In genomic region chr17:15977374-15978031, GRCm38 (mm10) we compare ENCODE assay signal across 11 mouse cellular contexts.
DNase-seq lines count a peak whose midpoint lies in the region; ATAC-seq lines count a peak whose summit lies in the region.
"Had no signal": no experiment of that assay in that cellular context is flagged by ENCODE, and none has a peak within 500 bp of the region (broad histone marks: within the 10 kb centered on the region; RNA-seq: fewer than 3 reads in every experiment).

No protein-coding gene starts in this region.

- ATAC-seq in forebrain, embryonic 13.5 days = peak; percentile 92
- peak; percentile 89 for ATAC-seq in hindbrain, embryonic 15.5 days (ENCODE audit: low FRiP score, low read depth)
- ATAC-seq in neural tube, embryonic 11.5 days (ENCODE audit: insufficient read depth, low FRiP score, low TSS enrichment) = peak; percentile 90

- no peak overlapping the region for H3K4me3 ChIP-seq in forebrain, embryonic 13.5 days
- H3K4me3 ChIP-seq in hindbrain, embryonic 15.5 days = no peak overlapping the region
- no peak overlapping the region for H3K4me3 ChIP-seq in neural tube, embryonic 11.5 days (ENCODE audit: low read depth, low read length)
- H3K4me3 ChIP-seq: liver, embryonic 15.5 days had no signal

- H3K27ac ChIP-seq in forebrain, embryonic 13.5 days = peak overlapping the region; percentile 59
- peak overlapping the region; percentile 66 for H3K27ac ChIP-seq in hindbrain, embryonic 15.5 days (replicated peaks)
- peak overlapping the region; percentile 78 for H3K27ac ChIP-seq in neural tube, embryonic 11.5 days (ENCODE audit: low read depth, low read length)
- H3K27ac ChIP-seq: liver, embryonic 15.5 days had no signal

- H3K9ac ChIP-seq in forebrain, embryonic 13.5 days = no peak overlapping the region
- no peak overlapping the region for H3K9ac ChIP-seq in hindbrain, embryonic 15.5 days
- no peak overlapping the region for H3K9ac ChIP-seq in neural tube, embryonic 11.5 days (ENCODE audit: low read length)
- H3K9ac ChIP-seq: liver, embryonic 15.5 days had no signal

- intact Hi-C loops in heart, postnatal 14 days (cut with DNase I) = no loop called here

- no peaks in the 10 kb centered on the region for H3K27me3 ChIP-seq in forebrain, embryonic 13.5 days
- no peaks in the 10 kb centered on the region for H3K27me3 ChIP-seq in hindbrain, embryonic 15.5 days
- H3K27me3 ChIP-seq in neural tube, embryonic 11.5 days (ENCODE audit: control insufficient read depth, insufficient read depth, low read length) = no peaks in the 10 kb centered on the region
- H3K27me3 ChIP-seq: liver, embryonic 15.5 days had no signal

- peaks cover 16% of the 10 kb centered on the region for H3K4me1 ChIP-seq in forebrain, embryonic 13.5 days
- H3K4me1 ChIP-seq in hindbrain, embryonic 15.5 days (replicated peaks) = peaks cover 6% of the 10 kb centered on the region; the same call in 1 of the 2 replicates
- H3K4me1 ChIP-seq in neural tube, embryonic 11.5 days (ENCODE audit: control insufficient read depth, insufficient read depth, low read length) = no peaks in the 10 kb centered on the region
- H3K4me1 ChIP-seq: liver, embryonic 15.5 days had no signal

- no peaks in the 10 kb centered on the region for H3K9me3 ChIP-seq in forebrain, embryonic 13.5 days (replicated peaks)
- H3K9me3 ChIP-seq in hindbrain, embryonic 15.5 days = no peaks in the 10 kb centered on the region
- no peaks in the 10 kb centered on the region for H3K9me3 ChIP-seq in neural tube, embryonic 11.5 days (ENCODE audit: control insufficient read depth, low read length)
- H3K9me3 ChIP-seq: liver, embryonic 15.5 days had no signal

- peak; percentile 7 to 8 for DNase-seq in heart, postnatal 14 days
- DNase-seq in heart, adult 11 months = no peak
- DNase-seq in neural tube, embryonic 11.5 days (ENCODE audit: low spot score) = peak; percentile 78
- DNase-seq in cerebellum, adult 11-12 months = no peak
- no peak for DNase-seq in urinary bladder, postnatal 25 days (ENCODE audit: low spot score)
- DNase-seq in testis, postnatal 10 days (ENCODE audit: low spot score) = no peak
- DNase-seq: cerebellum, adult 18-20 months; thymus, adult 2 months had no signal

- WGBS in forebrain, embryonic 13.5 days = 30% methylated on average over 7 of the region's 7 CpGs
- 20% methylated on average over 7 of the region's 7 CpGs for WGBS in hindbrain, embryonic 15.5 days
- WGBS in neural tube, embryonic 11.5 days = 28% methylated on average over 7 of the region's 7 CpGs

- no peak overlapping the region for H3K4me2 ChIP-seq in forebrain, embryonic 13.5 days
- no peak overlapping the region for H3K4me2 ChIP-seq in hindbrain, embryonic 15.5 days
- H3K4me2 ChIP-seq in neural tube, embryonic 11.5 days (ENCODE audit: low read depth) = no peak overlapping the region
- H3K4me2 ChIP-seq: liver, embryonic 15.5 days had no signal

- no peaks in the 10 kb centered on the region for H3K36me3 ChIP-seq in forebrain, embryonic 13.5 days (ENCODE audit: poor library complexity, severe bottlenecking)
- H3K36me3 ChIP-seq in hindbrain, embryonic 15.5 days = no peaks in the 10 kb centered on the region
- no peaks in the 10 kb centered on the region for H3K36me3 ChIP-seq in neural tube, embryonic 11.5 days (ENCODE audit: control insufficient read depth, insufficient read depth, low read length)
- H3K36me3 ChIP-seq: liver, embryonic 15.5 days had no signal

Comparison
In these comparisons a context has a peak if more than half of its experiments do, and no peak if none do; other contexts are left out.
1. DNase-seq: peak in heart, postnatal 14 days (2 of 2) and neural tube, embryonic 11.5 days (single experiment); none in heart, adult 11 months (single experiment), cerebellum, adult 11-12 months (single experiment), urinary bladder, postnatal 25 days (single experiment) and testis, postnatal 10 days (single experiment).
2. Peak in every context shown above with its lines, with median percentiles within 50 percentile points of each other: ATAC-seq and H3K27ac ChIP-seq.